Mouse (Mus musculus) lung, postnatal 0 days (tissue): ENCODE results near the gene Ankra2. TPM values are rescaled to one million over a fixed set of nuclear protein-coding genes. Genes with fewer than 3 reads are reported as not detected.

Experiments
- ATAC-seq: fragments of 200-750 bp; cut with Nextera tagmentation; 2 replicates; pipeline ENCODE4 v1.8.0; 2017; ENCODE audit warnings: moderate library complexity
- DNase-seq: peaks from one replicate; pipeline ENCODE4 v3.0.0-alpha.2; 2016; ENCODE audit warnings: low spot score
- H3K27ac ChIP-seq: fragments of 300-500 bp; sonication (generic); 2 replicates; pipeline ENCODE4 v1.5.1; 2014; ENCODE audit warnings: antibody characterized with exemption, mild to moderate bottlenecking, low read length, mixed read lengths
- H3K27me3 ChIP-seq: fragments of 300-500 bp; sonication (generic); replicated peaks from 2 replicates; pipeline ENCODE4 v1.6.1; 2014; ENCODE audit warnings: low read length, mixed read lengths; ENCODE audit not compliant: insufficient read depth
- H3K36me3 ChIP-seq: fragments of 300-500 bp; sonication (generic); 2 replicates; pipeline ENCODE4 v1.6.1; 2014; ENCODE audit warnings: low read length, mixed read lengths; ENCODE audit not compliant: insufficient read depth
- H3K4me1 ChIP-seq: fragments of 300-500 bp; sonication (generic); 2 replicates; pipeline ENCODE4 v1.6.1; 2014; ENCODE audit warnings: antibody characterized with exemption, low read depth, low read length, mixed read lengths; ENCODE audit not compliant: insufficient read depth
- H3K4me2 ChIP-seq: fragments of 300-500 bp; sonication (generic); replicated peaks from 2 replicates; pipeline ENCODE4 v1.6.1; 2014; ENCODE audit warnings: low read depth, mild to moderate bottlenecking, low read length, moderate library complexity, mixed read lengths
- H3K4me3 ChIP-seq: fragments of 300-500 bp; sonication (generic); 2 replicates; pipeline ENCODE4 v1.5.1; 2014; ENCODE audit warnings: low read depth, low read length
- H3K9ac ChIP-seq: fragments of 300-500 bp; sonication (generic); replicated peaks from 2 replicates; pipeline ENCODE4 v1.6.1; 2014; ENCODE audit warnings: low read depth, mild to moderate bottlenecking
- H3K9me3 ChIP-seq: fragments of 300-500 bp; sonication (generic); 2 replicates; pipeline ENCODE4 v1.6.1; 2016; ENCODE audit warnings: low read length, mixed read lengths
- CTCF ChIP-seq: IDR thresholded peaks from 2 replicates; pipeline ENCODE4 v1.5.1; 2016; ENCODE audit warnings: antibody characterized with exemption, mild to moderate bottlenecking
- EP300 ChIP-seq: IDR thresholded peaks from 2 replicates; pipeline ENCODE4 v1.6.1; 2016; ENCODE audit warnings: antibody characterized with exemption, mild to moderate bottlenecking, control low read depth
- WGBS: fragments of 180-500 bp; shearing (Covaris S2); extraction: QIAGEN DNeasy Blood & Tissue Kit; methylation state at CpG from one replicate; pipeline ENCODE4 v1.1.7; 2014; 5-methylcytosine and 5-hydroxymethylcytosine counted together
- polyA plus RNA-seq: library from polyadenylated mRNA; unstranded; fragments of >200 nt; fragmentation: Nextera tagmentation; extraction: Ambion mirVana; gene quantifications from 2 replicates; pipeline ENCODE4 v1.2.1, GENCODE M21; 2015

Gene Ankra2
- polyA plus RNA-seq, 1 experiment from 2014 or later, result 24.2 TPM

DNA sequence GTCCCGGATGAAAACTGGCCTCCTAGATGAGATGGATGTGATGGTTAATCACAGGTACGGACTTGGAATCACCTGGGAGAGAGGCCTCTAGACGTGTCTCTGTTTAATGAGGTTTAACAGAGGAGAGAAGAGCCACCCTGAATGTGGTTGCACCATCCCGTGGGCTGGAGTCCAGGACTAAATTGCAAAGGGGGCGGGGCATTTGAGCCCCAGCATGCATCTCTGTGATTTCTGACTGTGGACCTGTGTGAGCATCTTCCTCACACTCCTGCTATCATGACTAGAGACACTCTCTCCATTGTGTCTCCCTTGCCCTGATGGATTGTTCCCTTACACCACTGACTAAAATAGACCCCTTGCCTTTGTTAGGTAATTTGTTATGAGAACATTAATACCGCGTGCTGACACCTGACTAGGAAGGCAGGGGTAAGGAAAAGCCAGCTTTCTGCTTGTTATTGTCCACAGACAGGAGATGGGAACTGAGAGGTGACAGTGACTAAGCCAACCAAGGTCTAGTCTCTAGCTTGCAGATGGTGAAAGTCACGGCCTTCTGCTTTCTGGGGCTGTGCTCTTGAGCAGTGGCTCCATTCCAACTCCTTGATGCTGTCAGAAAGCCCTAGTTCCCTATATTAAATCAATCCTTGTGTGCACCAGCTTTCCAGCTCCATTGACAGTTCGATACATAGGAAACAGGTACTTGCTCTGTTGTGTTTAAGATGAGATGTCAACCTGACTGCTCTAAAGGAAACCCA lies 21.2 kb upstream of the Ankra2 start:
- Histone ChIP-seq H3K9me3 (no peaks in the 10 kb centered on the region), H3K27ac (no peak overlapping the region), H3K4me1 (no peaks in the 10 kb centered on the region), H3K4me3 (no peak overlapping the region), H3K9ac (no peak overlapping the region), H3K36me3 (no peaks in the 10 kb centered on the region), H3K27me3 (no peaks in the 10 kb centered on the region), H3K4me2 (no peak overlapping the region)
- DNase-seq, result no peak
- no peak for ATAC-seq
- 56% methylated on average over 9 of the region's 9 CpGs for WGBS
- TF ChIP-seq CTCF (no peak), EP300 (no peak)

DNA sequence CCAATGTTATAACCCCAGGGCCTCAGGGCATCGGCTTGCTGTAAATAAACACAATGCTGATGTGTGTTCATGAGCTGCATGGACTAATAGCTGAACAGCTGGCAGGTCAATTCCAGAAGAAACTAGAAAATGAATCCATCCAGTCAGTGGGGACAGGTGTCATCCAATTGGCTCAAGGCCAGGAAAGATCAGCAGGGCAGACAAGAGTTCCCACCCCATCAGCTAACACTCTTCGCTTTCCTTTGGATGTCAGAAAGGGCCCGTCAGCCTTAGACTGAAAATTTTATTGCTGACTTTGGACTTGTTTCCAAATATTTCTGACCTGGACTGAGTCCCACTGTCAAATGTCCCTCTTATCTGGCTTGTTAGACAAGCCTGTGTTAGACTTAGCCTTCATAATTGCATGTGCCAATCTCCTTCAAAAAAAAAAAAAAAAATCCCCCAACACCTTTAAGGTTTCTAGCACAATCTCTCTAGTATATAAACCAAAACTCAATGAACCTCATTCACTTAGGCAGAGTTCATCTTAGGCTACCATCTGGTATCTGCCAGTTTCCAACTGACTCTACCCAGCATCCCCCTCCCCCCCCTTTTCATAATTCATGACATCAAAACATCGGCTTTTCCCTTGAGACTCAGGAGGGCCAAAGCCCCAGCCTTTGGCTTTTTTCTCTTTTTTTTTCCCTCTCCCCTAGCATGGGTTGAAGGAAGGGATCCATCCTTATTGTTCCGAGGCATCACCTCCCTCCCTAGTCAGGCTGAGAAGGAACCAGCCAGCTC lies 18.1 kb upstream of the Ankra2 start:
- no peak for DNase-seq
- no peak; the same call in 1 of the 2 replicates for ATAC-seq
- no peak for TF ChIP-seq EP300
- TF ChIP-seq CTCF, result no peak
- H3K27ac ChIP-seq, result no peak overlapping the region
- H3K9me3 ChIP-seq, result no peaks in the 10 kb centered on the region
- no peaks in the 10 kb centered on the region for H3K4me1 ChIP-seq
- peaks cover 3% of the 10 kb centered on the region; the same call in 1 of the 2 replicates for H3K36me3 ChIP-seq
- no peak overlapping the region for H3K4me2 ChIP-seq
- H3K27me3 ChIP-seq, result no peaks in the 10 kb centered on the region
- H3K9ac ChIP-seq, result no peak overlapping the region
- H3K4me3 ChIP-seq, result no peak overlapping the region
- WGBS, result 45% methylated on average over 5 of the region's 5 CpGs

DNA sequence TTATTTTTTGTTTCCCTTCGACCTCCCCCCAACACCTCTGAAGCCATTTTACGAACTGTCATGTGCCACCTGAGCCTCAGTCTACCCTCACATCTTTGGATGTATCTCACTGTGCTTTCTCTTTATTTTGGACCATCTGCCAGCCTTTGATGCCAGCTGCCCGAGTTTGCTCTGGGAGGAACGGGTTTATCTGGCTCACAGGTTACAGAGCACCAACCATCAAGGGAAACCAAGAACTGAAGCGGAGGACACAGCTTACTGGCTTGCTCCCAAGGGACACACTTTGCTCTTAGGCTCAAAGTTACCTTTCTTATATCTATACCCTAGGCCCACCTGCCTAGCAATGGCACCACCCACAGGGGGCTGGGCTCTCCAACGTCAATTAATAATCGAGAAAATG lies 17.5 kb upstream of the Ankra2 start:
- DNase-seq (no peak), ATAC-seq (no peak)
- TF ChIP-seq EP300, result no peak
- TF ChIP-seq CTCF, result no peak
- Histone ChIP-seq H3K27me3 (no peaks in the 10 kb centered on the region), H3K4me2 (no peak overlapping the region), H3K4me1 (no peaks in the 10 kb centered on the region), H3K9ac (no peak overlapping the region), H3K27ac (no peak overlapping the region), H3K9me3 (no peaks in the 10 kb centered on the region), H3K4me3 (no peak overlapping the region), H3K36me3 (peaks cover 9% of the 10 kb centered on the region; the same call in 1 of the 2 replicates)
- 69% methylated on average over 7 of the region's 7 CpGs for WGBS

DNA sequence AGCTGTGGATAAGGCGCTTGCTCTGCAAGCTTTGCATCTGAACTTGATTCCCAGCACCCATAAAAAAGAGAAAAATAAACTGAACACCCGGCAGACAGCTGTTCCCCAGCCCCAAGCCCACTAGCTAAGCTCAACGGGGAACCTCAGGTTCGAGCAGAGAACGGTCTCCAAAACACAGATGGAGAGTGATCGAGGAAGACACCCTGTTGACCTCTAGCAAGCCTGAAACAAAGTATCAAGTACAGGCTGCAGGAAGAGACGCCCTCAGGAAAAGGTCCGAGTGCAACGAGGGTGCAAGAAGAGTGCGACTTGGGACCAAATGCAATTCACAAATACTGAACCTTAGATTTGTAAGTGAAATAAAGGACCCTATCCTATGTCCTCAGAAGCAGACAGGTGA lies 13.3 kb upstream of the Ankra2 start:
- ATAC-seq (no peak), DNase-seq (no peak)
- Histone ChIP-seq H3K27me3 (no peaks in the 10 kb centered on the region), H3K27ac (no peak overlapping the region), H3K4me3 (no peak overlapping the region), H3K9me3 (no peaks in the 10 kb centered on the region), H3K4me2 (no peak overlapping the region), H3K4me1 (no peaks in the 10 kb centered on the region), H3K36me3 (peaks cover 30% of the 10 kb centered on the region), H3K9ac (no peak overlapping the region)
- 91% methylated on average over 10 of the region's 10 CpGs for WGBS
- TF ChIP-seq CTCF (no peak), EP300 (no peak)

DNA sequence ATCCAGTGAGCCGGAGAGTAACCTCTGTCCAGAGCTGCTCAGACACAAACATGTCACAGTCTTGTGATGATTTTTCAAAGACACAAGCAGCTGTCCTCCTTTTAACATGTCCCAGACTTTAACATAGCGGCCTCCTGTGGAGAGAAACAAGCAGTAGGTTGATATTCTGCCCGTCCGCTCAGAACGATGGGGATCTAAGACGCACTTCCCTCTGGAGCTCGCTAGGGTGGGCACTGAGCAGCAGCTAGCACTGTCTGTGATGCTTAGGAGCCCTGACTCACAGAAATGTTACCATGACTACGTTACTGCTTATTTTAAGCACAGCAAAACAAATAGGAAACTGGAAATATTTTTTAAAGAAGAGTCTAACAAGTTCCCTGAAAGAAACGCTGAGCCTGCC lies 8.0 kb upstream of the Ankra2 start:
- Histone ChIP-seq H3K9ac (no peak overlapping the region), H3K9me3 (no peaks in the 10 kb centered on the region), H3K4me3 (no peak overlapping the region), H3K27ac (no peak overlapping the region), H3K27me3 (no peaks in the 10 kb centered on the region), H3K36me3 (peaks cover 32% of the 10 kb centered on the region), H3K4me1 (no peaks in the 10 kb centered on the region), H3K4me2 (no peak overlapping the region)
- TF ChIP-seq CTCF (peak; percentile 15; the same call in 1 of the 2 replicates), EP300 (no peak)
- 66% methylated on average over 9 of the region's 9 CpGs for WGBS
- ATAC-seq, result no peak
- DNase-seq, result no peak

DNA sequence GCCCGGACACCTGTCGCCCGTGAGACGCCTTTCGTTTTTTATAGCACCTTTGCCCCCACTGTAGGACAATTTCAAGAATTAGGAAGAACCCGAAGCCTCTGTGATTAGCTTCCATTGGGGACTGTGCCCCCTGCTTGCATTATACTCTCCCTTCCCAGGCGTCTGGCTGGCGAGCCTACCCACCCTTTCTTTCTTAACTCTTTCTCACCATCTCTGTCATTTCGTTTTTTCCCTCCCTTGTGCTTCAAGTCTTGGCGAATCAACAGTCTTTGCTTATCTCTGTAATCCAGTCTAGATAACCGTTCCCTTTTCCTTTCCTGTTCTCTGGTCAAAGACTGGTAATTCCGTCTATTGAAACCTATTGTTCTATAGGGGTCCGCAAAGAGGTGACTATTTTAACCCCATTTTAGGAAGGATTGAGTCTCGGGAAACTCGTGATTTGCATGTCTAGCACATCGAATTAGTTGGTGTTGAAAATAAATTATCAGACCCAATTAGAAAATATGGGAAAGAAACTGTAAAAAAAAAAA lies 649 bp downstream of the Ankra2 start:
- DNase-seq (peak; percentile 28), ATAC-seq (no peak; the same call in 1 of the 2 replicates)
- Histone ChIP-seq H3K4me1 (peaks cover 14% of the 10 kb centered on the region), H3K4me3 (peak overlapping the region; percentile 85), H3K27ac (peak overlapping the region; percentile 92), H3K36me3 (peaks cover 4% of the 10 kb centered on the region; the same call in 1 of the 2 replicates), H3K27me3 (no peaks in the 10 kb centered on the region), H3K4me2 (peak overlapping the region; percentile 91), H3K9me3 (no peaks in the 10 kb centered on the region), H3K9ac (peak overlapping the region; percentile 86)
- WGBS, result under 1% methylated on average over 16 of the region's 16 CpGs
- TF ChIP-seq CTCF (no peak), EP300 (no peak)
